Mouse (Mus musculus) urinary bladder, adult 18-20 months (tissue): ENCODE measurements around the gene A830031A19Rik.

ENCODE experiments used
- DNase-seq, 2 experiments: peaks; one replicate each; pipeline ENCODE4 v3.0.0; 2022; ENCODE audit warnings: low spot score in 2 of 2, mixed read lengths in 2 of 2

The A830031A19Rik gene

DNA sequence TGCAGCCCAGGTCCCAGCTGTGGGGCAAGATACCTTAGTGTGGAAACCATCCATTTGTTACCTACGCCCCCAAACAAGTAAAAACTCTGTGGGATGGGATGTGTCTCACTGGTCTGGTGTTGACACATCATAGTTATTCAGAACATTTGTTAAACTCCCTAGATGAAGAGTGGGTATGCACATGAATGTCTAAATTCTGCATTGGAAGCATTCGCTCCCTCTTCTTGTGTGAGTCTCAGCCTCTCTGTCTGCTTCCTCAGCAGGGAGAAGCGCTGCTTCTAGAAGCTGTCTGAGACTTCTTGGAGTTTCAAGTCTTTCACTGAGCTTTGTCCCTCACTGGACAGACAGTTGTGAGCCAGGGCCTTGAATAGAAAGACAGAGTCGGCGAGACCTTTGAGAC, 65.9 kb downstream of the A830031A19Rik start:
- no peak for DNase-seq

DNA sequence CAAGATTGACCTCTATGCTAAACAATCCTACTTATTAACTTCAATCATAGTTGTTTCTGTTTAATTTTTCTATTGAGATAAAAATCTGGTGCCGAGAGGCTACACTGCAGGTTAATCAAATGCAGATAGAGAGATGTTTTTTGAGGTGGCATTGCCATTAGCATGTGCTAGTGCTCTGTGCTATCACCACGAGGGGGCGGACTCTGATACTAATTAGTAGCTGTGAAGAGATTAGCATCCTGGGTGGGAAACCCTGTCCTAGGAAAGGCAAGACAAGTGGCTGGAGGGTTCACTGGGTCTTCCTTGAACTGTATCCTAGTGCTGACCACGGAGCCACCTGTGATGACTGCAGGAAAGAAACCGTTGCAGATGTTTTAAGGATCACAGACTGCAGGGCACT, 66.6 kb downstream of the A830031A19Rik start:
- no peak for DNase-seq

DNA sequence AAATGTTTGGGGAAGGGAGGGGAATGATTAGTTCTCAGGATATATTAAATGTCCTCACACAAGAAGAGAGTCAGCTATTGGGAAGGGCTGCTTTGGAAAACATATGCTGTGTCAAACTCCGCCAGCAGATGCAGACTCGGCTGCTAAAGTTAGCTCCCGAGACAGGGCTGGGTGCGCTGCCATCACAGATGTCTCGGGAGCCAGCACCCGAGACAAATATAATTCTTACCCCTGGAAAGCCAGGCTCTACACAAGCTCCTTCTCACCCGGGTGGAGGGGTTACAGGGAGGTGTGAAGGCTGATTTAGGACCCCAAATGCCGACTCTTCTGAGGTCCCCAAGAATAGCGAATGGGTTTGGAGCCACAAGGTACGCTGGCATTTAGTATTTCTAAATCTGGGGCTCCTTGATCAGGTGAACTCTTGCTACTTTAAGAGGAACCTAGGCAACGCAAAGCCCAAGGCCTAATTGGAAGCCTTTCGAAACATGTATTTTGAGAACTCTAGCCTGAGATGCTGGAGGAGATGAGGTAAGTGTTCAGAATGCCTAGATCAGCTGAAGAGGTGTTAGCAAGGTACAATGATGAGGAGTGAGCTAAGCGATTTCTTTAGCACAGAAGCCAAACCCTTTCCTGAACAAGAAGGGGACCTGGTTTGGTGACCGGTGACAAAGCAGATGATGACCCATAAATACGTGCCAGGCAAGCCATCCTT, 69.3 kb downstream of the A830031A19Rik start:
- no peak for DNase-seq

DNA sequence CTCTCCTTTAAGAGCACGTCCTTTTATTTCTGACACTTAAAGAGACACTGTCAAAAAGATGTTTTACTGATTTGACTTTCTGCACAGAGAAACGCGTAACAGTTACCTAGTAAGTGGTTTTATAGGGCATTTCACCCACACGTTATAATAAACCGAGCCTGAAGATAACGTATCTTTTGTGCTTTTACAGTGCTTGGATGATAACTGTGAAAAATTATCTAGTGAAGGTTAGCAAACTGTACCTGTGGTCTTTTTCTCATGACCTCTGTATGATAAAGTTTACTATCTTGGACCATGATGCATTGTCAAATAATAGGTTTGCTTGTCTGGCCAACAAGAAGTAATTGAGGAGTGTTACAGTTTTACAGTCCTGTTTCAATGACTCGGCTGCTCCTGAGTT, 74.2 kb downstream of the A830031A19Rik start:
- no peak for DNase-seq
